Mouse (Mus musculus) liver, postnatal 0 days (tissue): ENCODE results near the gene Hist1h2bh.
"Not testable (repeated sequence)": the region's sequence is repeated elsewhere in the genome, so short reads cannot be mapped to it uniquely, and the experiment has no call there.

Experiments
- CTCF ChIP-seq: sonication (generic); IDR thresholded peaks from 2 replicates; pipeline ENCODE4 v1.5.1; 2016; ENCODE audit warnings: antibody characterized with exemption, low read depth
- EP300 ChIP-seq: IDR thresholded peaks from 2 replicates; pipeline ENCODE4 v1.6.1; 2016; ENCODE audit warnings: antibody characterized with exemption, low read depth, mild to moderate bottlenecking

- TF ChIP-seq CTCF, result not testable (repeated sequence)
- peak; percentile 90 for TF ChIP-seq EP300
These were observed 30.8 kb upstream of the Hist1h2bh start, which contains the start of the genes Hist1h2bf and Hist1h2ad for GRCm38 (mm10) chr13:23573898-23574524.
